Mouse (Mus musculus): ENCODE measurements around the gene Foxg1. TPM values are rescaled to one million over a fixed set of nuclear protein-coding genes. Genes with fewer than 3 reads are reported as not detected.

Foxg1 gene
- polyA plus RNA-seq (2014; fragmentation: Illumina TruSeq; extraction: RNeasy Lipid Tissue Mini Kit (QIAGEN cat#74804)): not detected

GRCm38 (mm10) chr12:49382565-49383520, at the start of gene Foxg1:
Foxg1 (plus strand) TSS chr12:49382660.

DNA sequence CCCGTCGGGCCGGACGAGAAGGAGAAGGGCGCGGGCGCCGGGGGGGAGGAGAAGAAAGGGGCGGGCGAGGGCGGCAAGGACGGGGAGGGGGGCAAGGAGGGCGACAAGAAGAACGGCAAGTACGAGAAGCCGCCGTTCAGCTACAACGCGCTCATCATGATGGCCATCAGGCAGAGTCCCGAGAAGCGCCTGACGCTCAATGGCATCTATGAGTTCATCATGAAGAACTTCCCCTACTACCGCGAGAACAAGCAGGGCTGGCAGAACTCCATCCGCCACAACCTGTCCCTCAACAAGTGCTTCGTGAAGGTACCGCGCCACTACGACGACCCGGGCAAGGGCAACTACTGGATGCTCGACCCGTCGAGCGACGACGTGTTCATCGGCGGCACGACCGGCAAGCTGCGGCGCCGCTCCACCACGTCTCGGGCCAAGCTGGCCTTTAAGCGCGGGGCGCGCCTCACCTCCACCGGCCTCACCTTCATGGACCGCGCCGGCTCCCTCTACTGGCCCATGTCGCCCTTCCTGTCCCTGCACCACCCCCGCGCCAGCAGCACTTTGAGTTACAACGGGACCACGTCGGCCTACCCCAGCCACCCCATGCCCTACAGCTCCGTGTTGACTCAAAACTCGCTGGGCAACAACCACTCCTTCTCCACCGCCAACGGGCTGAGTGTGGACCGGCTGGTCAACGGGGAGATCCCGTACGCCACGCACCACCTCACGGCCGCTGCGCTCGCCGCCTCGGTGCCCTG, 2.6 kb downstream of the Foxg1 start, which contains the start of gene Gm43517:
Gene Gm43517 (plus strand): TSS at position 299 of the 755 bp plus-strand sequence.

Other genes starting within 250 kb of the Foxg1 start
- gene Gm43517, start 2.5 kb downstream of the Foxg1 start, polyA plus RNA-seq (2014; fragmentation: Illumina TruSeq; extraction: RNeasy Lipid Tissue Mini Kit (QIAGEN cat#74804)): not detected

Data from ovary, adult 10 weeks (tissue).